Mouse (Mus musculus) limb, embryonic 11.5 days (tissue): ENCODE data around the gene Megf9. TPM values are rescaled to one million over a fixed set of nuclear protein-coding genes. Genes with fewer than 3 reads are reported as not detected.

ENCODE experiments used
- ATAC-seq: fragments of 200-750 bp; cut with Nextera tagmentation; 2 replicates; pipeline ENCODE4 v1.8.0; 2017; ENCODE audit warnings: low read depth; ENCODE audit not compliant: insufficient number of reproducible peaks, low FRiP score, low TSS enrichment
- DNase-seq: peaks from one replicate; pipeline ENCODE4 v3.0.0-alpha.2; 2015; ENCODE audit warnings: low spot score
- H3K27ac ChIP-seq: fragments of 300-500 bp; sonication (generic); replicated peaks from 2 replicates; pipeline ENCODE4 v1.5.1; 2014; ENCODE audit warnings: low read depth, mild to moderate bottlenecking, low read length
- H3K27me3 ChIP-seq: fragments of 300-500 bp; sonication (generic); 2 replicates; pipeline ENCODE4 v1.6.1; 2014; ENCODE audit warnings: mild to moderate bottlenecking, low read length, mixed read lengths; ENCODE audit not compliant: control insufficient read depth, insufficient read depth
- H3K36me3 ChIP-seq: fragments of 300-500 bp; sonication (generic); 2 replicates; pipeline ENCODE4 v1.6.1; 2014; ENCODE audit warnings: mild to moderate bottlenecking, low read length, moderate library complexity, mixed read lengths; ENCODE audit not compliant: control insufficient read depth, insufficient read depth
- H3K4me1 ChIP-seq: fragments of 300-500 bp; sonication (generic); 2 replicates; pipeline ENCODE4 v1.6.1; 2014; ENCODE audit warnings: low read length, mixed read lengths; ENCODE audit not compliant: control insufficient read depth, insufficient read depth
- H3K4me2 ChIP-seq: fragments of 300-500 bp; sonication (generic); 2 replicates; pipeline ENCODE4 v1.6.1; 2014; ENCODE audit warnings: low read depth, mild to moderate bottlenecking, moderate library complexity; ENCODE audit not compliant: severe bottlenecking
- H3K4me3 ChIP-seq: fragments of 300-500 bp; sonication (generic); 2 replicates; pipeline ENCODE4 v1.5.1; 2014; ENCODE audit warnings: low read depth, low read length
- H3K9ac ChIP-seq: fragments of 300-500 bp; sonication (generic); 2 replicates; pipeline ENCODE4 v1.6.1; 2014; ENCODE audit warnings: mild to moderate bottlenecking, low read length
- H3K9me3 ChIP-seq: fragments of 300-500 bp; sonication (generic); 2 replicates; pipeline ENCODE4 v1.6.1; 2016; ENCODE audit warnings: low read length; ENCODE audit not compliant: control insufficient read depth
- WGBS: fragments of 180-500 bp; shearing (Covaris S2); extraction: QIAGEN DNeasy Blood & Tissue Kit; methylation state at CpG from one replicate; pipeline ENCODE4 v1.1.7; 2014; 5-methylcytosine and 5-hydroxymethylcytosine counted together
- polyA plus RNA-seq: library from polyadenylated mRNA; unstranded; fragments of >200 nt; fragmentation: Nextera tagmentation; extraction: Ambion mirVana; gene quantifications from 2 replicates; pipeline ENCODE4 v1.2.1, GENCODE M21; 2014

The Megf9 gene
- 11.6 and 14.3 TPM in 2 replicates for polyA plus RNA-seq

GRCm38 (mm10) chr4:70534891-70535269 lies at the start of gene Megf9:
Gene Megf9 (minus strand): TSS chr4:70534995.
- Histone ChIP-seq H3K9me3 (no peaks in the 10 kb centered on the region), H3K27me3 (no peaks in the 10 kb centered on the region), H3K27ac (peak within 1 kb of the TSS; percentile 78), H3K4me2 (peak within 1 kb of the TSS; percentile 74), H3K9ac (peak within 1 kb of the TSS; percentile 91), H3K4me1 (peaks cover 10% of the 10 kb centered on the region), H3K4me3 (peak within 1 kb of the TSS; percentile 88), H3K36me3 (no peaks in the 10 kb centered on the region)
- ATAC-seq (peak; percentile 99), DNase-seq (peak; percentile 97)
- whole genome bisulfite sequencing, result under 1% methylated on average over 44 of the region's 46 CpGs

DNA sequence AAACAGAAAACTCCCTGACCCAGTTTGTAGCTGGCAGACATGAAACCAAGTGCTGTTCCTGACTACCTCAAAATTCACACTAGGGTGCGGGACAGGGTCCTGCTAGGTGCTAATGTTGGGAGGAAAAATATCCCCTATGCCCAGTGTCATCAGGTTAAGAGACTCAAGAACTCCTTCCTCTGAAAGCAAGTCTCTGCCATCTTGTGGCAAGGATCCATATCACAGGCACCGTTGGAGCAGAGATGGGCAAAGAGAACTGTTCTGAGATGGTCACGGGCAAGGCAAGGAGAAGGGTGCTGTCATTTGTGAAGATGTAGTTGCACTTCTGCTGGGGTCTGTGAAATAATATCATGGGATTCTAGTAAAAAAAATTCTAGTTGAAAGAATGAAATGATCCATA lies 44.9 kb upstream of the Megf9 start:
- 45% methylated on average over 3 of the region's 3 CpGs for WGBS
- no peak for DNase-seq
- H3K4me2 ChIP-seq, result no peak overlapping the region
- no peak for ATAC-seq
- H3K36me3 ChIP-seq, result no peaks in the 10 kb centered on the region
- H3K4me1 ChIP-seq, result no peaks in the 10 kb centered on the region
- no peak overlapping the region for H3K4me3 ChIP-seq
- no peaks in the 10 kb centered on the region for H3K9me3 ChIP-seq
- H3K27me3 ChIP-seq, result no peaks in the 10 kb centered on the region
- H3K27ac ChIP-seq, result no peak overlapping the region
- no peak overlapping the region for H3K9ac ChIP-seq

DNA sequence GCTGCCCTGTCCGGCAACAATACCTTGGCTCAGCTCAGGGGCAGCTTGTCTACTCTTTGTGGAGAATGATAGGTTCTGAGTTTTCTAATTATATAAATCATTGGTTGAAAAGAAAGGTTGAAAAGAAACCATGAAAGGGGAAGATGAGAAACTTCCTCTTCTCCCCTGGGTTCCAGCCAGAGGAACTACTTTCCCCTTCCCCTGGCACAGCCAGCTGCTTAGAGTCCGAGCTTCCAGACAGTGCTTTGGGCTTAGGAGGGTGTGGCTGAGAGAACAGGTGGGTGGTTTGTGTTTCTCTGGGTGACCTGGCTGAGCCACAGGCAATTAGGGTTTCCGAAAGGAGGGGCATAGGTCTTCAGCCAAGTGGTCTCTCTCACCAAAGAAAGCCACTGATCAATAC lies 43.5 kb upstream of the Megf9 start:
- H3K4me1 ChIP-seq, result no peaks in the 10 kb centered on the region
- H3K4me3 ChIP-seq, result no peak overlapping the region
- H3K9me3 ChIP-seq, result no peaks in the 10 kb centered on the region
- ATAC-seq (no peak), DNase-seq (no peak)
- WGBS, result 77% methylated on average over 3 of the region's 3 CpGs
- no peak overlapping the region for H3K27ac ChIP-seq
- H3K27me3 ChIP-seq, result no peaks in the 10 kb centered on the region
- H3K4me2 ChIP-seq, result no peak overlapping the region
- H3K36me3 ChIP-seq, result no peaks in the 10 kb centered on the region
- no peak overlapping the region for H3K9ac ChIP-seq

DNA sequence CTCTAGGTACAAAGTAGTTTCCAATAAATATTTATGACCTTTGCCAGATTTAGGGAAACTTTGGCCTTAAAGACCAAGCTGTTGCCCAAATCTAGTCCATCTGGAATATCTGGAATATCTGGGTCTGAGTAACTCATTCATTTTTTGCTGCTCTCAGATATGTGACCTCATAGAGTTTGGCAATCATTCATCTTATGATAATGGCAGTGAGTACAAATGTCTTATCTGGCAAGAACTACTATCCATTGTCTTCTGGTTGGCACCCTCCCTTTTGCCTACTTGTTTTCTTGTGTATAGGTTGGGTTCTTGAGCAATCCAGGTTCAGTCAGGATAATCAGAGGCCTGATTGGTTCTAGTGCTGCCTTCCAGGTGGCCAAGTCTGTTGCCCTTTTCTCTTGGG lies 41.3 kb upstream of the Megf9 start:
- H3K27me3 ChIP-seq, result no peaks in the 10 kb centered on the region
- H3K4me2 ChIP-seq, result no peak overlapping the region
- H3K9ac ChIP-seq, result no peak overlapping the region
- ATAC-seq (no peak), DNase-seq (no peak)
- H3K4me3 ChIP-seq, result no peak overlapping the region
- no peaks in the 10 kb centered on the region for H3K36me3 ChIP-seq
- no peaks in the 10 kb centered on the region for H3K9me3 ChIP-seq
- H3K4me1 ChIP-seq, result no peaks in the 10 kb centered on the region
- H3K27ac ChIP-seq, result no peak overlapping the region

GRCm38 (mm10) chr4:70573926-70574325 lies 39.1 kb upstream of the Megf9 start:
- ATAC-seq (no peak), DNase-seq (no peak)
- H3K4me2 ChIP-seq, result no peak overlapping the region
- no peaks in the 10 kb centered on the region for H3K36me3 ChIP-seq
- no peaks in the 10 kb centered on the region for H3K4me1 ChIP-seq
- no peaks in the 10 kb centered on the region for H3K27me3 ChIP-seq
- H3K9ac ChIP-seq, result no peak overlapping the region
- 92% methylated on average over 2 of the region's 2 CpGs for WGBS
- no peak overlapping the region for H3K4me3 ChIP-seq
- no peaks in the 10 kb centered on the region for H3K9me3 ChIP-seq
- H3K27ac ChIP-seq, result no peak overlapping the region

- H3K9me3 ChIP-seq, result no peaks in the 10 kb centered on the region
Observed at GRCm38 (mm10) chr4:70553888-70554287, 19.1 kb upstream of the Megf9 start.

GRCm38 (mm10) chr4:70553230-70553797 lies 18.5 kb upstream of the Megf9 start:
- DNase-seq (no peak), ATAC-seq (no peak)
- H3K9me3 ChIP-seq, result no peaks in the 10 kb centered on the region
- no peaks in the 10 kb centered on the region for H3K4me1 ChIP-seq
- no peak overlapping the region for H3K9ac ChIP-seq
- no peaks in the 10 kb centered on the region for H3K27me3 ChIP-seq
- WGBS, result 82% methylated on average over 5 of the region's 5 CpGs
- H3K4me2 ChIP-seq, result no peak overlapping the region
- H3K4me3 ChIP-seq, result no peak overlapping the region
- H3K36me3 ChIP-seq, result no peaks in the 10 kb centered on the region
- H3K27ac ChIP-seq, result no peak overlapping the region

More at GRCm38 (mm10) chr4:70553888-70554287, 19.1 kb upstream of the Megf9 start:
- Histone ChIP-seq H3K27ac (no peak overlapping the region), H3K4me1 (no peaks in the 10 kb centered on the region), H3K9ac (no peak overlapping the region), H3K4me2 (no peak overlapping the region), H3K4me3 (no peak overlapping the region), H3K36me3 (no peaks in the 10 kb centered on the region), H3K27me3 (no peaks in the 10 kb centered on the region)
- ATAC-seq, result no peak
- DNase-seq, result no peak
- 70% methylated on average over 2 of the region's 2 CpGs for WGBS

DNA sequence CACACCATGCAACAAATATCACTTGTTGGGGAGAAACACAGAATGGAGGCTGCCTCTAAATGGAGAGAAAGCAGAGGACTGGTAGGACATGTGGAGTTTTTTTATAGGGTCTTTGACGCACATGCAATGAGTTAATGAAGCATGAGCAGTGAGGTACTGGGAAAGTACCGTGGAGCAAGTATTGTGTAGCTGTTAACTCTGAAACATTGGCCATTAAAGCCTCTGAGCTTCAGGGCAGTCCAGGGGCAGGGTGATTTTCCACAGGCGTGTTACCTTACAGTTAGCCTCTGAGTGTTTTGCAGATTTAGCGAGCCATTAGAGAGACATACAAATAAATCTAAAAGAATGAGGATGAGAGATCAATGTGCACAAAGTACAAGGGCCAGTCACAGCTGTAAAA lies 17.3 kb upstream of the Megf9 start:
- 75% methylated on average over 4 of the region's 4 CpGs for WGBS
- Histone ChIP-seq H3K27ac (no peak overlapping the region), H3K4me1 (no peaks in the 10 kb centered on the region), H3K4me2 (no peak overlapping the region), H3K9ac (no peak overlapping the region), H3K4me3 (no peak overlapping the region), H3K36me3 (no peaks in the 10 kb centered on the region), H3K9me3 (no peaks in the 10 kb centered on the region), H3K27me3 (no peaks in the 10 kb centered on the region)
- ATAC-seq (no peak), DNase-seq (no peak)
